Mouse (Mus musculus): ENCODE measurements at regions not wholly inside any gene's neighbourhood (a gene's known extent, or its start where the extent isn't known, plus 50 kb on each side); places are given as distances from the start of the nearest gene placed in this dataset.

- Histone ChIP-seq H3K27me3 (ENCODE audit: control insufficient read depth, insufficient read depth, low read length) (no peaks in the 10 kb centered on the region), H3K79me2 (ENCODE audit: control insufficient read depth, insufficient read depth, low read length) (no peaks in the 10 kb centered on the region), H3K4me3 (ENCODE audit: insufficient read depth, low read depth, low read length) (no peak overlapping the region), H3K9ac (ENCODE audit: low read depth, low read length) (no peak overlapping the region), H3K36me3 (ENCODE audit: control insufficient read depth, insufficient read depth, low read length) (no peaks in the 10 kb centered on the region), H3K27ac (replicated peaks; ENCODE audit: insufficient read depth, low read depth, low read length) (no peak overlapping the region), H3K4me1 (ENCODE audit: control insufficient read depth, insufficient read depth, low read length) (peaks cover 2% of the 10 kb centered on the region; the same call in 1 of the 2 replicates)
- WGBS, result 84% methylated on average over 4 of the region's 4 CpGs
- TF ChIP-seq CTCF (IDR thresholded peaks at IDR 0.05; ENCODE audit: low read depth, low read length) (no peak), POLR2A (IDR thresholded peaks at IDR 0.05; ENCODE audit: extremely low read depth, insufficient read depth, low read length) (no peak)
- DNase-seq (ENCODE audit: extremely low read depth, low read depth, low spot score), result no peak
These were observed 943.0 kb downstream of the Gsdmc2 start for GRCm38 (mm10) chr15:62901955-62902354.

GRCm38 (mm10) chr15:62889798-62890197 lies 955.2 kb downstream of the Gsdmc2 start:
- Histone ChIP-seq H3K79me2 (ENCODE audit: control insufficient read depth, insufficient read depth, low read length) (no peaks in the 10 kb centered on the region), H3K27me3 (ENCODE audit: control insufficient read depth, insufficient read depth, low read length) (no peaks in the 10 kb centered on the region), H3K36me3 (ENCODE audit: control insufficient read depth, insufficient read depth, low read length) (no peaks in the 10 kb centered on the region), H3K27ac (replicated peaks; ENCODE audit: insufficient read depth, low read depth, low read length) (no peak overlapping the region), H3K4me1 (ENCODE audit: control insufficient read depth, insufficient read depth, low read length) (no peaks in the 10 kb centered on the region), H3K9ac (ENCODE audit: low read depth, low read length) (no peak overlapping the region), H3K4me3 (ENCODE audit: insufficient read depth, low read depth, low read length) (no peak overlapping the region)
- WGBS, result 87% methylated on average over 4 of the region's 4 CpGs
- TF ChIP-seq POLR2A (IDR thresholded peaks at IDR 0.05; ENCODE audit: extremely low read depth, insufficient read depth, low read length), result no peak
- no peak for TF ChIP-seq CTCF (IDR thresholded peaks at IDR 0.05; ENCODE audit: low read depth, low read length)
- no peak for DNase-seq (ENCODE audit: extremely low read depth, low read depth, low spot score)

- 92% methylated on average over 4 of the region's 4 CpGs for WGBS
- Histone ChIP-seq H3K4me3 (ENCODE audit: insufficient read depth, low read depth, low read length) (no peak overlapping the region), H3K79me2 (ENCODE audit: control insufficient read depth, insufficient read depth, low read length) (no peaks in the 10 kb centered on the region), H3K27me3 (ENCODE audit: control insufficient read depth, insufficient read depth, low read length) (no peaks in the 10 kb centered on the region), H3K36me3 (ENCODE audit: control insufficient read depth, insufficient read depth, low read length) (no peaks in the 10 kb centered on the region), H3K9ac (ENCODE audit: low read depth, low read length) (no peak overlapping the region), H3K4me1 (ENCODE audit: control insufficient read depth, insufficient read depth, low read length) (no peaks in the 10 kb centered on the region), H3K27ac (replicated peaks; ENCODE audit: insufficient read depth, low read depth, low read length) (no peak overlapping the region)
- TF ChIP-seq CTCF (IDR thresholded peaks at IDR 0.05; ENCODE audit: low read depth, low read length) (no peak), POLR2A (IDR thresholded peaks at IDR 0.05; ENCODE audit: extremely low read depth, insufficient read depth, low read length) (no peak)
- DNase-seq (ENCODE audit: extremely low read depth, low read depth, low spot score), result no peak
These were observed 959.6 kb downstream of the Gsdmc2 start for GRCm38 (mm10) chr15:62885331-62885730.

GRCm38 (mm10) chr15:62871082-62871766 lies 973.8 kb downstream of the Gsdmc2 start:
- Histone ChIP-seq H3K27me3 (ENCODE audit: control insufficient read depth, insufficient read depth, low read length) (no peaks in the 10 kb centered on the region), H3K27ac (replicated peaks; ENCODE audit: insufficient read depth, low read depth, low read length) (no peak overlapping the region), H3K4me1 (ENCODE audit: control insufficient read depth, insufficient read depth, low read length) (no peaks in the 10 kb centered on the region), H3K79me2 (ENCODE audit: control insufficient read depth, insufficient read depth, low read length) (no peaks in the 10 kb centered on the region), H3K4me3 (ENCODE audit: insufficient read depth, low read depth, low read length) (no peak overlapping the region), H3K9ac (ENCODE audit: low read depth, low read length) (no peak overlapping the region), H3K36me3 (ENCODE audit: control insufficient read depth, insufficient read depth, low read length) (no peaks in the 10 kb centered on the region)
- TF ChIP-seq CTCF (IDR thresholded peaks at IDR 0.05; ENCODE audit: low read depth, low read length) (no peak), POLR2A (IDR thresholded peaks at IDR 0.05; ENCODE audit: extremely low read depth, insufficient read depth, low read length) (no peak)
- DNase-seq (ENCODE audit: extremely low read depth, low read depth, low spot score), result no peak
- WGBS, result 20% methylated on average over 1 of the region's 1 CpGs

- Histone ChIP-seq H3K4me1 (ENCODE audit: control insufficient read depth, insufficient read depth, low read length) (no peaks in the 10 kb centered on the region), H3K27ac (replicated peaks; ENCODE audit: insufficient read depth, low read depth, low read length) (no peak overlapping the region), H3K27me3 (ENCODE audit: control insufficient read depth, insufficient read depth, low read length) (no peaks in the 10 kb centered on the region), H3K9ac (ENCODE audit: low read depth, low read length) (no peak overlapping the region), H3K36me3 (ENCODE audit: control insufficient read depth, insufficient read depth, low read length) (no peaks in the 10 kb centered on the region), H3K79me2 (ENCODE audit: control insufficient read depth, insufficient read depth, low read length) (no peaks in the 10 kb centered on the region), H3K4me3 (ENCODE audit: insufficient read depth, low read depth, low read length) (no peak overlapping the region)
- 90% methylated on average over 1 of the region's 1 CpGs for WGBS
- no peak for DNase-seq (ENCODE audit: extremely low read depth, low read depth, low spot score)
- TF ChIP-seq POLR2A (IDR thresholded peaks at IDR 0.05; ENCODE audit: extremely low read depth, insufficient read depth, low read length) (no peak), CTCF (IDR thresholded peaks at IDR 0.05; ENCODE audit: low read depth, low read length) (no peak)
These were observed 982.4 kb downstream of the Gsdmc2 start for GRCm38 (mm10) chr15:62862574-62862973.

- H3K36me3 ChIP-seq (ENCODE audit: control insufficient read depth, insufficient read depth, low read length), result no peaks in the 10 kb centered on the region
- no peaks in the 10 kb centered on the region for H3K79me2 ChIP-seq (ENCODE audit: control insufficient read depth, insufficient read depth, low read length)
- no peak overlapping the region for H3K27ac ChIP-seq (replicated peaks; ENCODE audit: insufficient read depth, low read depth, low read length)
- H3K9ac ChIP-seq (ENCODE audit: low read depth, low read length), result no peak overlapping the region
- TF ChIP-seq CTCF (IDR thresholded peaks at IDR 0.05; ENCODE audit: low read depth, low read length) (no peak), POLR2A (IDR thresholded peaks at IDR 0.05; ENCODE audit: extremely low read depth, insufficient read depth, low read length) (no peak)
- H3K4me3 ChIP-seq (ENCODE audit: insufficient read depth, low read depth, low read length), result no peak overlapping the region
- DNase-seq (ENCODE audit: extremely low read depth, low read depth, low spot score), result no peak
- H3K4me1 ChIP-seq (ENCODE audit: control insufficient read depth, insufficient read depth, low read length), result no peaks in the 10 kb centered on the region
- no peaks in the 10 kb centered on the region for H3K27me3 ChIP-seq (ENCODE audit: control insufficient read depth, insufficient read depth, low read length)
These were observed 983.6 kb downstream of the Gsdmc2 start for GRCm38 (mm10) chr15:62861422-62861821.
